Mouse (Mus musculus) CD8-positive naive resting alpha-beta T cell, adult 2 months (primary cell): ENCODE results near the gene Clp1.
"Not testable (repeated sequence)": the region's sequence is repeated elsewhere in the genome, so short reads cannot be mapped to it uniquely, and the experiment has no call there.

Experiments
- DNase-seq, 2 experiments: peaks; one replicate each; pipeline ENCODE4 v3.0.0; 2022; ENCODE audit warnings: low read depth in 2 of 2, low spot score in 2 of 2

Gene Clp1

DNA sequence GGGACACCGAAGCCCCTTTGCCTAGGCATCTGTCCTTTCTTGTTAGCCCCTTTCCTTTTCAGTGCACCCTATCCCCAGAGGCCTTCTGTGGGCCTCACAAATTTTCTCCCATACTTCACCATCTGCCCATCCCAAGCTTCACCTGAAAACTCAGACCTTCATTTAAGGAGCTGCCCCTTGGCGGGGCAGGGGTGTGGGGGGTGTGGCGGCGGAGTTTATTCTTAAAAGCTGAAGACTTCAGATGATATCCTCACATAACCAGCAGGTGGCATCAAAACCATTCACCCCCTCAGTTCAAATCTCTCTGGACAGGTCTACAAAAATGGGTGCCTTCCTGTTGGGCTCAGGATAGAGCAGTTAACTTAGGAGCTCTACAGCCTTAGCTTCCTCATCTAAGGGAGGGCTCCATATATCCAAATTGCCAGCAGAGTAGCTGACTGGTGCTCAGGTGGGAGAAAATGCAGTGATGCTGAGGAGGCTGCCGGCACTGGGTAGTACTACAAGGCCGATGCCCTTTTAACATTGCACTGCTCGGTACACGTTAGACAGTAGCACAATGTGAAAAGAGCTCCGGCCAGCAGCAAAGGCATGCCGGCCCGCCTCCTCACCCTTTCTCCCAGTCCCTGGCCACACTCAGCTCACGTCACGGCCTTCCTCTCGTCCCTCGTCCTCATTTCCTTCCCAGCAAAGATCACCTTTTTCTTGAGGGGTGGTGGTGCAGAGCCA lies 13.6 kb upstream of the Clp1 start:
- DNase-seq = no peak

DNA sequence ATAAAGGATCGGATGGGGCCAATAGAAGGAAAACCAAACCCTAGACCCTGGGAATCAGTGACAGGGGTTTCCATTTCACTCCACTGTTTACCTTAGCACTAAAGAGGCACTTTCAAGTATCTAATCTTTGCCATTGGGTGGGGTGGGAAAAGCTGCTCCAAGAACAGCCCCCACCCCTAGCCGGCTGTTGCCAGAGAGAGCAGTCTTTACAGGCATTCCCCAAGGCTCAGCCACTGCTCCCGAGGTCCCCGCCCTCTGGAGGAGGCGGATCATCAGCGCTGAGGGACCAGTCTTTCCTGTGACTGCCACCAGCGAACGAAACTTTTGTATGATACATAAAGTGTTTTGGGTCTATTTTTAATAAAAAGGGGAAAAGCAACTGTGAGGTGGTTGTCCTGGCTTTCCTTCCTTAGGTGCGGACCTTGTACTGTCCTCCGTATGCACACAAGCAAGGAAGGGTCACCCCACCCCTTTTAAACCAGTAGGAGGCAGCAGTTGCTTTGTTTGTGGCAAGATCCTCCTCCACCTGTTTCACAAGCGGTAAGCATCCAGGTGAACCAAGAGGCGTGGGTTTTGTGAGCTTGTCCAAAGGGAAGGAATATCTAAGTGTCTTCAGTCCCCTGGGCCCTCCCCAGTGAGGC lies 11.2 kb upstream of the Clp1 start:
- DNase-seq = no peak

DNA sequence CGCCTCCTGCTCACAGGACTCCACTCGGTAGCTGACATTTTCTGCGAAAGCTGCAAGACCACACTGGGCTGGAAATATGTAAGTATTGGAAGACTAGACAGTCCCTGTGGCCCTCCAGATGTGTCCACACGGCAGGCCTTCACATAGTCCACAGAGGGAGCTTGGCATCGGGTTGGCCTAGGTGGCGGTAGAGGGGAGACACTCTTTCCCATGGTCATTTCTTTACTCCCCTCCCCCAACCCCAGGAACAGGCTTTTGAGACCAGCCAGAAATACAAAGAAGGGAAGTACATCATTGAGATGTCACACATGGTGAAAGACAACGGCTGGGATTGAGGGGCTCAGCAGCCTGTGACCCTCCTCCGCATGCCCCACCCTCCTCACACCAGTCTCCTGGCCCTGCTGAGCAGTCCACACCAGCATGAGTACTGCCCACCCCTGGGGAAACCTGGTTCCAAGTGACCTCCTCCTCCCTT lies 10.3 kb upstream of the Clp1 start:
- no peak for DNase-seq

DNA sequence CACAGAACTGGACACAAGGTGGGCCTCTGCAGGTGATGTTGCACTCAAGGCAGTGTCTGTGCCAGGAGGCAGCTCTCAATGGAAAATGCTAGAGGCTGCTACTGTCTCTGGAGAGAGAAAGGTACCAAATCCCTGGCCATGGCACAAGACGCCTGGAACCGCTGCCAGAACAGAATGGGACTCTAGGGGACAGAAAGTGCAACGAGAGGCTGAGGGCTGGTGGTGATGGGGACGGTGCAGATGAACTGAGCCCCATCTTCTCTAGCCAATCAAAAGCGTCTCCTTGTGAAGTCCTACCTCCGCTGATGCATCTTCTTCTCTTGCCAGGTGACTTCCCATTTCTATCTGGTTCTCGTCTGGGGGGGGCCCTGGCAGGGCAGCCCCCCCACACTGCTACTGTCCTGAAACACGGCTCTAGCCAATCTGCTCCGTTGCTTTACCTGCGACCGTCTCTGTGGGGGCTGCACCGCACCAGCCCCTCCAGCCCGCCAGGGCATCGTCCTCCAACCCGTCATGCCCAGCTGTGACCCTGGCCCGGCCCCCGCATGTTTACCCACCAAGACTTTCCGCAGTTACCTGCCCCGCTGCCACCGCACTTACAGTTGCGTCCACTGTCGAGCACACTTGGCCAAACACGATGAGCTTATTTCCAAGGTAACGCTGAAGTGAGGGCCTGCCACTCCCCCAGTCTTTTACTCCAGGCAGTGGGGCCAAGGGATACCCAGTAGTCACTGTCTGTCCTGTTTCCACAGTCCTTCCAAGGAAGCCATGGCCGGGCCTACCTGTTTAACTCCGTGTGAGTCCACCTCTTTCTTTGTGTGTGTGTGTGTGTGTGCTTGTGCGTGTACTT lies 9.4 kb upstream of the Clp1 start:
- DNase-seq = no peak

DNA sequence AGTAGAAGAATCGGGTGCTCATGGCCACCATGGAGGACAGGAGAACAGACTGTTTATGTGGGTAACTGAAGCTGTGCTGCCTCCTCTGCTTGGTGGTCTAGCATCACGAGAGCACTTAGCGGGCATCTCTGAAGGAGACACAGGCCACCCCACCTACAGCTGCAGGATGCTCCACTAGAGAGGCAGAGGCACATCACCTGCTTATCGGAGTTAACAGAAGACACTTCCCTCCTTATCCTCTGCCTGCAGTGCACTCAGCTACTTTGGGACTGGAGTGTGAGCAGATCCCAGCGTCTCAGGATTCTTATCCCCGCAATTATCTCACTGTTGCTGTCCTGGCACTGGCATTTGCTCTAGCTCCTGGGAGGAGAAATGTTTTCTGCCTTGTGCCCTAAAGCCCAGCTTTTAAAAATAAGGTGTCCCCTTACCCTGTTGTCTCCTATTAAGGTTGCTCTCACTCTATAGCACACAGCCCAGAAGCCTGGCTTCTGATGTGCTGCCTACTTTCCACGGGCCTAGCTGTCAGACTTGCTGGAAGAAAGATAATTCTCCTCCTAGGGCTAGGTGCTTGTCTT lies 8.3 kb upstream of the Clp1 start:
- no peak for DNase-seq

DNA sequence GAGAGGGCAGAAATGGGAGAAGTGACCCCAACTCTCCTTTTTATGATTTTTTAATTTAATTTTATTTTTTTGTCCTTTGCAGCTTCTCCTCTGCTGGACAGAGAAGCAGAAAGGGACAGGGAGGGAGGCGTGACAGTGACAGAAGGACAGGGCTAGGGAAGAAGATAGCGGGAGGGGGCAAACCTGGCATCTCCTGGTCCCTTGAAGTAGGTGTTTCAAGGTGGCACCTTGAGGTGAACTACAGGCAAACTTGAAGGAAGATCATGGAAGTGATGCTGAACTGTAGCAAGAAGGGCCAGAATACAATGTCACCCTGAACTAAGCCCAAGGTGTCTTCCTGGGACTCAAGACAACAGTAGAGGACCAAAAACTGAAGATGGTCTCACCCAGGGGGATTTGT lies 7.8 kb upstream of the Clp1 start:
- no peak for DNase-seq

DNA sequence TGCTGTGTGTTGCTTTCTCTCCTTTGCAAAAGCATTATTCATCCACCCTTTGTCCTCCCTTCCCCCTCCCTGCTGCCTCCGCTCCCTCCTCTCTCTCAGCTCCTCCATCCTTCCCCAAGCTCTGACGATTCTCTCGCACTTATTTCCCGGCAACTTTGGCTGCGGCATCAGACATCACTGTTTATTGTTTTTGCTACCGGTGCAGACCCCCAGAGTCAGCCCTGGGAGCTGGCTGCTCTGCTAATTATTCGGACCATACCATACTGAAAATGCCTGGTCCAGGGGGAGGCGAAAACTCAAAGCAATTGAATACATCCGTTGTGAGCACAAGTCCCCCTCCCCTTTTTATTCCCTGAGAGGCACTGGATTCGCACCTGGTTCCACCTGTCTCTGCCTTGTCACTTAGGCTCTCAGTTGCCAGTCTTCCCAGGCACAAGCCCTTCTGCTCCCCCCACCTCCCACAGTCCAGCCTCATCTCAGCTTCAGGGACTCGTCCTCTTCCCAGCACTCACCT lies 7.3 kb upstream of the Clp1 start:
- no peak for DNase-seq

DNA sequence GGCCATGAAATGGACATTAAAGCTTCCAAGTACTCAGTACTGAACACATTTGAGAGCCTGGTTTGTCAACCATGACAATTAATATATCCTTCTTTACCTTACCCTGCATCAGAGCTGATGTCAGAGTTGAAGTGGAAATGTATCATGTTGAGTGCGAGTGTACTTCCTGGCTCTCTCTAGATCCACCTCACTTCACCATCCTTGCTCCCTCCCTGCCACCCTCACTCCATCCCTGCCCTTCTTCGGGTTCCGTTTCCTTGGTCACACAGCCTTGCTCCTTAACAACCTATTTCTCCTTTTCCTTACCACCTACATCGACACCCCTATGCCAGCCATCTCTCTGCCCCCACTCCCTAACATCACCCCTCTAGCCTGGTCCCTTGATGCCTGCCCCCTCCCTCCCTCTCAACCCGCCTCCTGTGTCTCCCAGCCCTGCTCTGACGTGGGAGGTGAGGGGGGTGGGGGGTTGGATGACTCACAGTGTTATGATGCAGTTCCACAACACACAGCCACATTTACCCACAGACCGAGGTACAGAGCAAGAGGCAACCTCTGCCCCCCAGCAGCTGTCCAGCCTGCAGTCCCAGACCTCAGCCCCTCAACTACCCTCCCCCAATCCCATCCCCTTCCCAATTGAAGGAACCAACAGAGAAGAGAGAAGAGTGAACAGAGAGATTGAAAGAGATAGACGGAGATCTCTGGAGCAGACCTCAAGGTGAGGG lies 6.6 kb upstream of the Clp1 start, which contains the start of gene Ypel4:
Gene Ypel4, plus strand, starts transcription at position 480 of the 722 bp plus-strand sequence.
- peak in 1 of 2 experiments; percentile 58 for DNase-seq

DNA sequence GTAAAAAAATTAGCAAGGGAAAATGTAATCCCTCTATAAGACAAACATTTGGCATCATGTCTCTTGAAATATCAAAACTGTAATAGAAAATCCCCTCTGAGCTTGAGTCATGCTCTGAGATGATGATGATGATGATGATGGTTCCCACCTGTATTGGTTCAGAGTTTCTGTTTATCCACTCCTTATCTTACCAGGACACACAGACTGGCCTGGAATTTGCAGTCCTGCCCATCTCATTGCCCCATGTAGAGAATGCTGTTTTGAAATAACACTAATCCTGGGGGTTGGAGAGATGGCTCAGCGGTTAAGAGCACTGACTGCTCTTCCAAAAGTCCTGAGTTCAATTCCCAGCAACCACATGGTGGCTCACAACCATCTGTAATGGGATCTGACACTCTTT lies 5.2 kb upstream of the Clp1 start:
- no peak for DNase-seq

DNA sequence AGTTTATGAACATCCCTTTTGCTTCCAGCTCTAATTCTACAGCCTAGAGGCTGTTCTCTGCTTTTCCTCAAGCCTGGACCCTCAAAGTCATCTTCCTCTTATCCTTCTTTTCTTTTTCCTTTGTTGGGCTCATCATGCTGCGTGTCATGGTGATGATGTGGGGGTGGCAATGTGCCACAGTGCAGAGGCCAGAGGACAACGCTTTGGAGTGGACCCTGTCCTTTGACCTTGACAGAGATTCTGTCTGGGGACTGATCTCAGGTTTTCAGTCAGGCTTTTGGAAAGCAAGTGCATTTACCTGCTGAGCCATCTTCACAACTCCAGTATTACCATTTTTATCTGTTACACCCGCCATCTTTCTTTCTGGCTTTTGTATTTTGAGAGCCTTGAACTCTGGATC lies 4.1 kb upstream of the Clp1 start:
- DNase-seq = no peak

DNA sequence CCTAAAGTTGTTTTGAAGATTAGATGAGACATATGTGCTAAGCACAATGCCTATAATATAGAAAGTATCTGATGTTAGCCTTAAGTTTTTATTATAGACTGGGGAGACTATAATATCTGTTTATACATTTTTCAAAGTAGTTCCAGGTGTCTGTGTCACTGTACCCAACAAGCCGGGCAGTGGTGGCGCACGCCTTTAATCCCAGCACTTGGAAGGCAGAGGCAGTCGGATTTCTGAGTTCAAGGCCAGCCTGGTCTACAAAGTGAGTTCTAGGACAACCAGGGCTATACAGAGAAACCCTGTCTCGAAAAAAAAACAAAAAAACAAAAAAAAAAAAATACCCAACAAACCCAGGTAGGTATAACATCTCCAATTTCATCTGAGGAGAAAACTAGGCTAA lies 1.0 kb upstream of the Clp1 start:
- not testable (repeated sequence) for DNase-seq

DNA sequence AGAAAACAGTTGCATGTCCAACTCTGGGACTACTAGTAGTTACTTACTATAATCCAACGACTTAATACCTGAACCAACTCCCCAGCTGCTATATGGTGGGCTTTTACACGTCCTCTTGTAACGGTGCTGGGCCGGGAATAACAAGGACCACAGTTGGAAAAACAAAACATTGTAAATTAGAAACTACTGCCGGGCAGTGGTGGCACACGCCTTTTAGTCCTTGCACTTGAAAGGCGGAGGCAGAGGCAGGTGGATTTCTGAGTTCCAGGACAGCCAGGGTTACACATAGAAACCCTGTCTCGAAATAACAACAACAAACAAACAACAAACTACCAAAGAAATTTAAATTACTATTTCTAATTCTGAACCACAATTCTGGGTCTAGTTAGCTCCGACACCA lies 434 bp downstream of the Clp1 start:
- DNase-seq = no peak

DNA sequence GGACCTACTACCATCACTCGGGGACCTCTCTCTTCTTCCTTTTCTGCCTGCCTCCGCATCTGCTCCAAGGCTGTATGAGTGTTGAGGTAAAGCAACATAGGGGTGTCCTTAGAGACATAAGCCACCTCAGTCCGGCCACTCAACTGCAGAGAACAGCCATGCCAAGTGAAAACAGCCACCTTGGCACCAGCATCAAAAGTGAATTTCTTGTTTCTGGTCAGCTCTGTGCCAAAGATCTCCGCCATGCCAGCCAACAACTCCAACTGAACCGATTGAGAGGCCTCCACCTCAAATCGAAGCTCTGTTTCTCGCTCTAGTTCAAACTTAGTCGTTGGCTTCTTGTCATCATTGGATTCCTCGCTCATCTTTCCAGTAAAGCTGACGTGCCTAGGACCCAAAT lies 1.4 kb downstream of the Clp1 start:
- DNase-seq = no peak

DNA sequence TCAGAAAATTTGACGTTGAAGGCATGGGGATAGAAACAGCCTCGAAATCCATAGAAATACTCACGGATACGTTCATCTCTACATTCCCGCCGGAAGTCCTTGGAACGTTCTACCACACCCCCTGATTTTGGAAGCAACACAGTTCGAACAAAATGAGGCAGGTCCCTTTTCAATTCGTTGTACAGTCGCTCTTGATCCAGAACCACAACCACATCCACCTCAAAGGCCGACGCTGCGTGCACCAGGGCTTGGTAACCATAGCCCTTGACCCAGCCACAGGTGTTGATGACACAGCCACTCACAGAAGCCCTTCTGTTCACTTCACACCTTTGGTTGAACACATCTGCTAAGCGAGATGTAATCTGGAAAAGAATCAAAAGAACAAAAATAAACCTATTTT lies 3.3 kb downstream of the Clp1 start:
- no peak for DNase-seq

DNA sequence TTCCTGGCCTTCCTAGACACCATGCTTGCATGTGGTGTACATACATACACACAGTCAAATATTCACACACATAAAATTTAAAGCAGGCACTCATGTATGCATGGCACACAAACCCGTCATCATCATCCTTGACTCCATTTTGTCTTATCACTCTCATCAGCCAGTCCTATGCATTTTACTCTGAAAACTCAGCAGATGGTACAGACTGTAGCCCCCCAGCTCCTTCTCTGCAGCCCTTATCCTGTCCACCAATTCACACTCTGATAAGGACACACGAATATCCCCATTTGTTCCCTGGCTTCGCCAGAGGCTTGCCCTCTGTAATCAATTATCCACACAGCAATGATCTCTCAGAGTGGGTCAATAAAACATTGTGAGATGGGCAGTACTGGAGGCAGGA lies 6.0 kb downstream of the Clp1 start:
- DNase-seq = no peak

DNA sequence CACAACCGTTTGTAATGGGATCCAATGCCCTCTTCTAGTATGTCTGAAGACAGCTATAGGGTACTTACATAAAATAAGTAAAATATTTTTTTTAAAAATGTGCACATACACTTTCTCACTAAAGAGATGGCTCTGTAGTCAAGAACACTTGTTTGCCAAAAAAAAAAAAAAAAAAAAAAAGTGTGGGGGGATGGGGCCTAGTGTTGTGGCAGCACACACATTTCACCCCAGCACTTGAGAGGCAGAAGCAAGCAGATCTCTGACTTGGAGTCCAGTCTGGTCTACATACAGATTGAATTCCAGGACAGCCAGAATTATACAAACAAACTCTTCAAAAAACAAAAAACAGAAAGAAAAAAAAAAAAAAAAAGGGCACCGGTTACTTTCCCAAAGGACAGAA lies 6.4 kb downstream of the Clp1 start:
- DNase-seq = no peak

DNA sequence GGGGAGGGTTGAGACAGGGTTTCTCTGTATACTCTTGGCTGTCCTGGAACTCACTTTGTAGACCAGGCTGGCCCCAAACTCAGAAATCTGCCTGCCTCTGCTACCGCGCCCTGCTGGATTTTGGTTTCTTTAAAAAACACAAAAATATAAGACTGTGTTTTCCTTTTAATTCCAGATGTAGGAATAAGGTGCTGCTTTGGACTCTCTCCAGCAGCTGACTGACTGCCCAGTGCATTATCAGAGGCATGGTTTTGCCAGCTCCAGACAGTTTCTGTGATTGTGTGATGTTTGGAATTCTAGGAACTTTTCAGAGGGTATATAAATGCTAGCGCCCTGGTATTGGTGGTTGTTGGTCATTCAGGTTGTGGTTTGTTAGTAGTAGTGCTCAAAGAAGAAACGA lies 9.8 kb downstream of the Clp1 start:
- no peak for DNase-seq

DNA sequence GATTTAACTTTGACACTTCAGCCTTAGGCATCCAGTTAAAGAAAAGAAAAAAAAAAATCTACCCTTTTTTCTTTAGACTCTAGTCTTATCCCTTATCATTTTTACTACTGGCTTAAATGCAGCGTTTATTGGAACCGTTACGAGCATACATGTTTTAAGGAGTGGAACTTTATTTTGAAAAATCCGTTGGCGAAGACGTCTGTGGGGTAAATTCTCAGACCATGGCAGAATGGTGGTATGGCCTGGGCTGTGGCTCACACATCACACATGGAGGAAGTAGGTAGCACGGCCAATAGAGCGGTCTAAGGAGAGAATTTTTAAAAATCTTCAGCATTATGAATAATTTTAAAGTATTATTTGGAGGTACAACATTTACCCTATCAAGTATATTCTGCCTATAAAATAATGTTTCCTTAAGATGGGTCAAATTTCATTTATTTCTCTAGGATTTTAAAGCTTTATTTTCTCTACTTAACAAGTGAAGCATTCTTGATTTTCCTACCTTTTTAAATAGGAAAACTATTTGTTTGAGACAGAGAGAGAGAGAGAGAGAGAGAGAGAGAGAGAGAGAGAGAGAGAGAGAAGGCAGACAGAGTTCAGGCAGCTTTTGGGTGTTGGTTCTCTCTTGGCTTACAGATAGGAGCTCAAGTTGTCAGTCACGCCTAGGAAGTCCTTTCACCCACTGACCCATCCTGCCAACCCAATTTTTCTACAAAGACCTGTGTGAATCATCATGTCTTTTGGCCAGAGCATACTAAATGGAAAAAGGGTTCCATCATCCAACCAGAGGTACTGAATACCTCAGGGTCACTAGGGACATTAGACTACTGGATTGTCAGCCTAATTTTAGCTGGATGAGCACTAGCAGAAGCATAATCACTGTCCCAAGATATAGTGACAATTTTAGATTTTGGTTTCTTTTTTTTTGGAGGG lies 10.5 kb downstream of the Clp1 start:
- DNase-seq = no peak

DNA sequence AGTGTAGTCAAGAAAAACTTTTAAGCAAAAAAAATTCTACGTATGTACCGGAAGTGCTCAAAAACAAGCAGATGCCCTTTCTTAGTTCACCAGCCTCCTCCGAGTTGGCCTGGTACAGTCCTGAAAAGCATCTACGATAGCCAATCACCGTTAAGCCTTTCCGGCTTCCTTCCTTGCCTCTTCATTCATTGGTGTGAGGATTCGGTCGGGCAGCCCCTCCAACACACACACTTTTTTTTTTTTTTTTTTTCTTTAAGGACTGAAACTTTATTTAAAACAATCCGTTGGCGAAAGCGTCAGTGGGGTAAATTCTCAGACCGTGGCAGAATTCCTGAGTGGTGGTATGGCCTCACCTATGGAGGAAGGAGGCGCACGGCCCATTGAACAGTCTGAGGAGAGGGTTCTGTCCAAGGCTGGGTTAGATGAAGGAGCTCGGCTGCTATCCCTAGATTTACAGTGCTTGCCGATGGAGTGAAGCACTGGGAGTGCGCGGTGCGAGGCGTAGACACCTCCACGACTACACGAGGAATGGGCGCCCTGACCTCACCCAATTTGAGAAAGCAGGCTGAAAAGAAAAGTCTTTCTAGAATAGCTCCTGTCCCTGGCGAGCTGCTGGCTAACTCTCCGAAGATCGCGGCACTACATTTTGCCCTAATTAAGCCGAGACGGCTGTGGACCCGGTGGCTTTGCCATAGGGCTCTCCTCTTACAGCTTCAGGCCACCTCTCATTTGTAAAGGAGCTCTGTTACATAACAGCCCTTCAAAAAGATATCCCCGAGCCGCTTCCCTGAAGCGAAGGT lies 11.4 kb downstream of the Clp1 start:
- DNase-seq = peak in 1 of 2 experiments; percentile 63
